Mouse (Mus musculus) midbrain, embryonic 13.5 days (tissue): ENCODE data around the gene Isyna1. TPM values are rescaled to one million over a fixed set of nuclear protein-coding genes. Genes with fewer than 3 reads are reported as not detected.

Experiments
- ATAC-seq: fragments of 200-750 bp; cut with Nextera tagmentation; 2 replicates; pipeline ENCODE4 v1.8.0; 2017; ENCODE audit warnings: mild to moderate bottlenecking, moderate TSS enrichment, moderate library complexity
- H3K27ac ChIP-seq: fragments of 300-500 bp; sonication (generic); 2 replicates; pipeline ENCODE4 v1.5.1; 2015; ENCODE audit warnings: inconsistent platforms, mild to moderate bottlenecking, moderate library complexity
- H3K27me3 ChIP-seq: fragments of 300-500 bp; sonication (generic); 2 replicates; pipeline ENCODE4 v1.6.1; 2015; ENCODE audit warnings: mild to moderate bottlenecking, inconsistent platforms
- H3K36me3 ChIP-seq: fragments of 300-500 bp; sonication (generic); 2 replicates; pipeline ENCODE4 v1.6.1; 2015; ENCODE audit warnings: mild to moderate bottlenecking, inconsistent platforms
- H3K4me1 ChIP-seq: fragments of 300-500 bp; sonication (generic); replicated peaks from 2 replicates; pipeline ENCODE4 v1.6.1; 2015; ENCODE audit warnings: inconsistent platforms
- H3K4me2 ChIP-seq: fragments of 300-500 bp; sonication (generic); replicated peaks from 2 replicates; pipeline ENCODE4 v1.6.1; 2015; ENCODE audit warnings: moderate library complexity, mild to moderate bottlenecking, inconsistent platforms
- H3K4me3 ChIP-seq: fragments of 300-500 bp; sonication (generic); replicated peaks from 2 replicates; pipeline ENCODE4 v1.5.1; 2015; ENCODE audit warnings: mild to moderate bottlenecking, inconsistent platforms
- H3K9ac ChIP-seq: fragments of 300-500 bp; sonication (generic); replicated peaks from 2 replicates; pipeline ENCODE4 v1.6.1; 2015; ENCODE audit warnings: mild to moderate bottlenecking, inconsistent platforms
- H3K9me3 ChIP-seq: fragments of 300-500 bp; sonication (generic); 2 replicates; pipeline ENCODE4 v1.6.1; 2016; ENCODE audit warnings: mild to moderate bottlenecking, inconsistent platforms
- WGBS: fragments of 180-500 bp; shearing (Covaris S2); methylation state at CpG from one replicate; pipeline ENCODE4 v1.1.7; 2015; 5-methylcytosine and 5-hydroxymethylcytosine counted together
- polyA plus RNA-seq: library from polyadenylated mRNA; unstranded; fragments of >200 nt; fragmentation: Nextera tagmentation; extraction: Ambion mirVana; gene quantifications from 2 replicates; pipeline ENCODE4 v1.2.1, GENCODE M21; 2015

Isyna1 gene
- polyA plus RNA-seq, 1 experiment from 2014 or later, result 133 TPM

- H3K36me3 ChIP-seq, result no peaks in the 10 kb centered on the region
- WGBS, result 85% methylated on average over 8 of the region's 8 CpGs
- ATAC-seq, result no peak
- H3K9ac ChIP-seq, result no peak overlapping the region
- peaks cover 26% of the 10 kb centered on the region for H3K4me1 ChIP-seq
- H3K9me3 ChIP-seq, result no peaks in the 10 kb centered on the region
- H3K27ac ChIP-seq, result no peak overlapping the region
- H3K27me3 ChIP-seq, result 0 out of 2 replicates have a peak, but pooled peaks cover 1% of the 10 kb centered on the region
- no peak overlapping the region for H3K4me2 ChIP-seq
- no peak overlapping the region for H3K4me3 ChIP-seq
Measured at GRCm38 (mm10) chr8:70615281-70615680, 21.1 kb downstream of the Isyna1 start.

- Histone ChIP-seq H3K9ac (no peak within 1 kb of the TSS), H3K27ac (no peak within 1 kb of the TSS), H3K9me3 (no peaks in the 10 kb centered on the region), H3K4me2 (no peak within 1 kb of the TSS), H3K4me3 (no peak within 1 kb of the TSS), H3K4me1 (peaks cover 21% of the 10 kb centered on the region), H3K27me3 (0 out of 2 replicates have a peak, but pooled peaks cover 5% of the 10 kb centered on the region), H3K36me3 (no peaks in the 10 kb centered on the region)
- ATAC-seq, result no peak
- WGBS, result 87% methylated on average over 3 of the region's 3 CpGs
Measured at GRCm38 (mm10) chr8:70615894-70616293, 21.7 kb downstream of the Isyna1 start, which contains the start of gene Lrrc25. Lrrc25 (plus strand) TSS chr8:70616155.

- Histone ChIP-seq H3K9me3 (no peaks in the 10 kb centered on the region), H3K9ac (no peak overlapping the region), H3K4me1 (peaks cover 13% of the 10 kb centered on the region), H3K4me2 (no peak overlapping the region), H3K36me3 (no peaks in the 10 kb centered on the region), H3K4me3 (no peak overlapping the region), H3K27me3 (peaks cover 9% of the 10 kb centered on the region; the same call in 1 of the 2 replicates), H3K27ac (no peak overlapping the region)
- 68% methylated on average over 11 of the region's 11 CpGs for WGBS
- ATAC-seq, result no peak
Measured at GRCm38 (mm10) chr8:70616645-70617044, 22.5 kb downstream of the Isyna1 start.

- H3K9ac ChIP-seq, result 0 out of 2 replicates have a peak overlapping the region, but pooled peaks have one; percentile 10
- no peak for ATAC-seq
Measured at GRCm38 (mm10) chr8:70617985-70618384, 23.8 kb downstream of the Isyna1 start.

GRCm38 (mm10) chr8:70618888-70619334 lies 24.7 kb downstream of the Isyna1 start:
- no peak overlapping the region for H3K27ac ChIP-seq
- peak; percentile 18; the same call in 1 of the 2 replicates for ATAC-seq
- H3K36me3 ChIP-seq, result no peaks in the 10 kb centered on the region
- H3K9ac ChIP-seq, result no peak overlapping the region
- no peak overlapping the region for H3K4me3 ChIP-seq
- H3K4me1 ChIP-seq, result peaks cover 11% of the 10 kb centered on the region; the same call in 1 of the 2 replicates
- peaks cover 21% of the 10 kb centered on the region; the same call in 1 of the 2 replicates for H3K27me3 ChIP-seq
- WGBS, result 32% methylated on average over 9 of the region's 9 CpGs
- no peak overlapping the region for H3K4me2 ChIP-seq
- H3K9me3 ChIP-seq, result no peaks in the 10 kb centered on the region

More at GRCm38 (mm10) chr8:70617985-70618384, 23.8 kb downstream of the Isyna1 start:
- Histone ChIP-seq H3K36me3 (no peaks in the 10 kb centered on the region), H3K4me3 (no peak overlapping the region), H3K27ac (no peak overlapping the region), H3K27me3 (peaks cover 21% of the 10 kb centered on the region; the same call in 1 of the 2 replicates), H3K4me1 (peaks cover 11% of the 10 kb centered on the region; the same call in 1 of the 2 replicates), H3K4me2 (no peak overlapping the region), H3K9me3 (no peaks in the 10 kb centered on the region)
- WGBS, result 82% methylated on average over 11 of the region's 11 CpGs

GRCm38 (mm10) chr8:70622220-70622619 lies 28.0 kb downstream of the Isyna1 start:
- Histone ChIP-seq H3K27ac (no peak overlapping the region), H3K4me1 (peaks cover 11% of the 10 kb centered on the region; the same call in 1 of the 2 replicates), H3K4me2 (no peak overlapping the region), H3K9ac (no peak overlapping the region), H3K36me3 (no peaks in the 10 kb centered on the region), H3K27me3 (peaks cover 21% of the 10 kb centered on the region; the same call in 1 of the 2 replicates), H3K9me3 (no peaks in the 10 kb centered on the region), H3K4me3 (no peak overlapping the region)
- 63% methylated on average over 3 of the region's 3 CpGs for WGBS
- ATAC-seq, result no peak

- no peak overlapping the region for H3K4me3 ChIP-seq
- no peak overlapping the region for H3K4me2 ChIP-seq
- no peaks in the 10 kb centered on the region for H3K36me3 ChIP-seq
- WGBS, result 32% methylated on average over 5 of the region's 5 CpGs
- no peak for ATAC-seq
- H3K27me3 ChIP-seq, result peaks cover 21% of the 10 kb centered on the region; the same call in 1 of the 2 replicates
- no peak overlapping the region for H3K9ac ChIP-seq
- H3K9me3 ChIP-seq, result no peaks in the 10 kb centered on the region
- H3K4me1 ChIP-seq, result peaks cover 11% of the 10 kb centered on the region
- no peak overlapping the region for H3K27ac ChIP-seq
Measured at GRCm38 (mm10) chr8:70625104-70625503, 30.9 kb downstream of the Isyna1 start.

GRCm38 (mm10) chr8:70627041-70627440 lies 32.9 kb downstream of the Isyna1 start:
- Histone ChIP-seq H3K9ac (no peak overlapping the region), H3K4me1 (peaks cover 20% of the 10 kb centered on the region), H3K4me2 (no peak overlapping the region), H3K36me3 (no peaks in the 10 kb centered on the region), H3K27me3 (peaks cover 23% of the 10 kb centered on the region), H3K9me3 (no peaks in the 10 kb centered on the region), H3K27ac (no peak overlapping the region), H3K4me3 (no peak overlapping the region)
- ATAC-seq, result no peak
- 88% methylated on average over 5 of the region's 5 CpGs for WGBS

GRCm38 (mm10) chr8:70628986-70629490 lies 34.9 kb downstream of the Isyna1 start:
- H3K27ac ChIP-seq, result peak overlapping the region; percentile 64
- peak; percentile 34 for ATAC-seq

GRCm38 (mm10) chr8:70629574-70630531 lies 35.7 kb downstream of the Isyna1 start:
- WGBS, result under 1% methylated on average over 60 of the region's 60 CpGs
- peak overlapping the region; percentile 48 for H3K4me3 ChIP-seq
- peak; percentile 94 for ATAC-seq
- H3K4me1 ChIP-seq, result peaks cover 20% of the 10 kb centered on the region
- H3K9me3 ChIP-seq, result no peaks in the 10 kb centered on the region
- H3K4me2 ChIP-seq, result peak overlapping the region; percentile 60
- peaks cover 16% of the 10 kb centered on the region for H3K27me3 ChIP-seq
- H3K36me3 ChIP-seq, result no peaks in the 10 kb centered on the region
- H3K27ac ChIP-seq, result peak overlapping the region; percentile 64
- H3K9ac ChIP-seq, result peak overlapping the region; percentile 57

More at GRCm38 (mm10) chr8:70628986-70629490, 34.9 kb downstream of the Isyna1 start:
- Histone ChIP-seq H3K4me1 (peaks cover 20% of the 10 kb centered on the region), H3K9me3 (no peaks in the 10 kb centered on the region), H3K27me3 (peaks cover 16% of the 10 kb centered on the region), H3K36me3 (no peaks in the 10 kb centered on the region), H3K4me2 (peak overlapping the region; percentile 60), H3K4me3 (peak overlapping the region; percentile 48), H3K9ac (peak overlapping the region; percentile 57)
- 63% methylated on average over 7 of the region's 7 CpGs for WGBS

GRCm38 (mm10) chr8:70630532-70631381 lies 36.6 kb downstream of the Isyna1 start:
- Histone ChIP-seq H3K27ac (no peak overlapping the region), H3K4me2 (peak overlapping the region; percentile 60; the same call in 1 of the 2 replicates), H3K27me3 (peaks cover 16% of the 10 kb centered on the region), H3K9me3 (no peaks in the 10 kb centered on the region), H3K4me1 (peaks cover 20% of the 10 kb centered on the region), H3K36me3 (no peaks in the 10 kb centered on the region), H3K9ac (no peak overlapping the region), H3K4me3 (no peak overlapping the region)
- ATAC-seq, result peak; percentile 21; the same call in 1 of the 2 replicates
- 14% methylated on average over 22 of the region's 22 CpGs for WGBS
